Mouse (Mus musculus): Measurements from ENCODE around the gene Slc25a30.

DNA sequence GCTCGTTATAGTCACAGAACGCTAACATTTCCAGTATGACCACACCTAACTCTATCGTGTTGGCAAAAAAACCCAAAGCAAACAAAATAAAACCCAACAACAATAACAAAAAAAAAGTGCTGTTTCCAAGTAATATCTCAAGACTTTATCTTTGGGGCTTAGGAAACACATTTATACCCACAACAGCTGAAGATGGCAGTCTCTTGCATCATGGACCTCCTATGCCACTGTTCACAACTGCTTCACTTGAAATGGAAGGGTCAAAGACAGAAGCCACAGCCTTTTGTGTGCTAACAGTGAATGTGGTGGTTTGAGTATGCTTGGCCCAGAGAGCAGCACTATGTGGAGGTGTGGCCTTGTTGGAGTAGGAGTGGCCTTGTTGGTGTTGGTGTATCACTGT, 4.5 kb upstream of the Slc25a30 start:
- TF ChIP-seq CTCF (IDR thresholded peaks at IDR 0.05; ENCODE audit: low read depth, low read length) (no peak), POLR2A (IDR thresholded peaks at IDR 0.05; ENCODE audit: insufficient read depth, low read length) (no peak)
